Mouse (Mus musculus) CH12.LX (cell line): ENCODE results near the gene Glrp1. TPM values are rescaled to one million over a fixed set of nuclear protein-coding genes. Genes with fewer than 3 reads are reported as not detected.
A peak's percentile ranks its signal among the peaks of the same experiment; 100 is the strongest.

Experiments
- DNase-seq: peaks from one replicate; pipeline ENCODE4 v3.0.0-alpha.2; 2013; ENCODE audit errors: extremely low read depth
- H3K27ac ChIP-seq: 2 replicates; pipeline ENCODE4 v1.5.1; 2012; ENCODE audit warnings: low read depth, mild to moderate bottlenecking, control low read depth, moderate library complexity; ENCODE audit not compliant: insufficient read depth
- H3K27me3 ChIP-seq: replicated peaks from 2 replicates; pipeline ENCODE3; 2012; ENCODE audit warnings: inconsistent platforms
- H3K36me3 ChIP-seq, 2 experiments: replicated peaks in 1 of 2; 2 replicates each; pipeline versions ENCODE3 to v1.6.1; 2012; ENCODE audit warnings: inconsistent platforms in 1 of 2, low read length in 1 of 2, mild to moderate bottlenecking in 1 of 2, mixed read lengths in 1 of 2, moderate library complexity in 1 of 2; ENCODE audit not compliant: control insufficient read depth in 1 of 2, insufficient read depth in 1 of 2
- H3K4me1 ChIP-seq, 2 experiments: 2 replicates each; pipeline ENCODE4 v1.6.1; 2012; ENCODE audit warnings: inconsistent platforms in 1 of 2, moderate library complexity in 1 of 2; ENCODE audit not compliant: insufficient read depth in 2 of 2, control insufficient read depth in 1 of 2
- H3K4me2 ChIP-seq: 2 replicates; pipeline ENCODE4 v1.6.1; 2012; ENCODE audit warnings: low read depth, mild to moderate bottlenecking, control low read depth; ENCODE audit not compliant: poor library complexity, insufficient read depth, severe bottlenecking
- H3K4me3 ChIP-seq, 3 experiments: fragments of 150-350 bp in 1 of 3; sonication (generic) in 1 of 3; replicated peaks in 1 of 3; 2 replicates each; pipeline versions ENCODE3 to v1.5.1; 2011 to 2012; ENCODE audit warnings: low read depth in 2 of 3, low read length in 2 of 3, mild to moderate bottlenecking in 2 of 3, moderate library complexity in 2 of 3, control low read depth in 1 of 3, improper control_type of control experiment in 1 of 3, inconsistent platforms in 1 of 3, mixed read lengths in 1 of 3; ENCODE audit not compliant: poor library complexity in 1 of 3
- H3K79me2 ChIP-seq: replicated peaks from 2 replicates; pipeline ENCODE4 v1.6.1; 2012; ENCODE audit warnings: mild to moderate bottlenecking, moderate library complexity; ENCODE audit not compliant: control insufficient read depth, poor library complexity, insufficient read depth, severe bottlenecking; ENCODE audit errors: extremely low read depth
- H3K9ac ChIP-seq: 2 replicates; pipeline ENCODE4 v1.6.1; 2012; ENCODE audit warnings: low read depth, mild to moderate bottlenecking, control low read depth, moderate library complexity; ENCODE audit not compliant: insufficient read depth
- H3K9me3 ChIP-seq: replicated peaks from 2 replicates; pipeline ENCODE3; 2012; ENCODE audit warnings: low read length, inconsistent platforms, mixed read lengths
- BHLHE40 ChIP-seq: IDR thresholded peaks from 2 replicates; pipeline ENCODE4 v1.6.1; 2011; ENCODE audit warnings: mild to moderate bottlenecking, low read depth, low read length, improper control_type of control experiment
- CTCF ChIP-seq, 2 experiments: IDR thresholded peaks in 1 of 2; conservative IDR thresholded peaks in 1 of 2; 2 replicates each; pipeline ENCODE4 v1.5.1; 2011 to 2012; ENCODE audit warnings: low read depth in 2 of 2, low read length in 2 of 2, improper control_type of control experiment in 1 of 2, inconsistent platforms in 1 of 2, mild to moderate bottlenecking in 1 of 2, moderate library complexity in 1 of 2
- E2F4 ChIP-seq: IDR thresholded peaks from 2 replicates; pipeline ENCODE4 v1.6.1; 2011; ENCODE audit warnings: low read depth, low read length, improper control_type of control experiment; ENCODE audit not compliant: insufficient replicate concordance
- ELF1 ChIP-seq: IDR thresholded peaks from 2 replicates; pipeline ENCODE4 v1.6.1; 2014; ENCODE audit warnings: low read depth, mild to moderate bottlenecking, inconsistent platforms, low read length, improper control_type of control experiment
- IRF4 ChIP-seq: IDR thresholded peaks from 2 replicates; pipeline ENCODE4 v1.6.1; 2014; ENCODE audit warnings: low read depth, mild to moderate bottlenecking, inconsistent platforms, low read length, improper control_type of control experiment
- JUN ChIP-seq: IDR thresholded peaks from 2 replicates; pipeline ENCODE4 v1.6.1; 2011; ENCODE audit warnings: low read depth, mild to moderate bottlenecking, low read length, improper control_type of control experiment, moderate library complexity; ENCODE audit not compliant: insufficient read depth
- KAT2A ChIP-seq: IDR thresholded peaks from 2 replicates; pipeline ENCODE4 v1.6.1; 2012; ENCODE audit warnings: low read length, improper control_type of control experiment, inconsistent platforms; ENCODE audit not compliant: insufficient replicate concordance
- PAX5 ChIP-seq: IDR thresholded peaks from 2 replicates; pipeline ENCODE4 v1.6.1; 2012; ENCODE audit warnings: low read length, inconsistent platforms, mixed read lengths
- POLR2AphosphoS2 ChIP-seq: IDR thresholded peaks from 2 replicates; pipeline ENCODE4 v1.6.1; 2011; ENCODE audit warnings: low read depth, low read length, improper control_type of control experiment
- RAD21 ChIP-seq: IDR thresholded peaks from 2 replicates; pipeline ENCODE4 v1.6.1; 2011; ENCODE audit warnings: low read depth, mild to moderate bottlenecking, low read length, improper control_type of control experiment, moderate library complexity
- SIN3A ChIP-seq: IDR thresholded peaks from 2 replicates; pipeline ENCODE4 v1.6.1; 2012; ENCODE audit warnings: low read length, improper control_type of control experiment, inconsistent platforms
- UBTF ChIP-seq: IDR thresholded peaks from 2 replicates; pipeline ENCODE4 v1.6.1; 2012; ENCODE audit warnings: low read depth, mild to moderate bottlenecking, inconsistent platforms, low read length, improper control_type of control experiment, moderate library complexity
- USF2 ChIP-seq: conservative IDR thresholded peaks from 2 replicates; pipeline ENCODE4 v1.6.1; 2011; ENCODE audit warnings: low read depth, low read length, improper control_type of control experiment
- ZC3H11A ChIP-seq: IDR thresholded peaks from 2 replicates; pipeline ENCODE4 v1.6.1; 2012; ENCODE audit warnings: low read depth, mild to moderate bottlenecking, inconsistent platforms, low read length, improper control_type of control experiment
- ZKSCAN1 ChIP-seq: IDR thresholded peaks from 2 replicates; pipeline ENCODE4 v1.6.1; 2012; ENCODE audit warnings: low read depth, inconsistent platforms, low read length, improper control_type of control experiment, borderline replicate concordance
- ZNF384 ChIP-seq: IDR thresholded peaks from 2 replicates; pipeline ENCODE4 v1.6.1; 2012; ENCODE audit warnings: low read depth, low read length, improper control_type of control experiment, inconsistent platforms
- dilution Hi-C: fragments of 300-500 bp; cut with MboI; formaldehyde crosslinking; loops from 2 replicates; pipeline ENCODE4 v1.14.3; 2020; ENCODE audit warnings: low sequenced_read_pairs; ENCODE audit not compliant: extremely low pct_unique_long_range_greater_than_20kb, extremely low pct_ligation_motif_present
- in situ Hi-C: fragments of 300-500 bp; cut with MboI; formaldehyde crosslinking; loops from 3 replicates; pipeline ENCODE4 v1.14.3; 2019; ENCODE audit warnings: low sequenced_read_pairs, low pct_ligation_motif_present, low pct_unique_long_range_greater_than_20kb, mixed read lengths
- polyA plus RNA-seq: library from polyadenylated mRNA; unstranded; fragments of >175 nt; gene quantifications from 2 replicates; pipeline ENCODE4 v1.2.1, GENCODE M21; 2012; ENCODE audit warnings: low read depth; ENCODE audit not compliant: insufficient read length
- total RNA-seq, 2 experiments: library from RNA; depleted of rRNA; stranded (reverse); fragments of 300-350 nt in 1 of 2; fragments of >200 nt in 1 of 2; gene quantifications; 2 replicates each; pipeline ENCODE4 v1.2.3; 2012 to 2014

The Glrp1 gene
- total and polyA plus RNA-seq, 3 experiments = 6.3 to 11.7 (median 9.3) TPM

DNA sequence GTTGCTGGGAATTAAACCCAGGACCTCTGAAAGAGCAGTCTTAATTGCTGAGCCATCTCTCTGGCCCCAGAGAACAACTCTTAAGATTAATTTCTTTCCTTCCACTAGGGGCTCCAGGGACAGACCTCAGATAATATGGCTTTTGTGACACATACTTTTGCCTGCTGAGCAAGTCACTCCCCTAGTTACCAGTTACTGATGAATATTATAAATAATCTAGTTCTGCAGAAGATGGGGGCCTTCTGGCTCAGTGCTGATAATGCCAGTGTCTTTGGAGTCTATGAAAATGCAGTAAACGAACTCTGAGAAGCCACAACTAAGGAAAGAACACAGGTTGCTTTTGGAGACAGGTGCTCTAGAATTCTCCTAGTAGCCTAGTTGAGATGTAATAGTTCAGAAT lies 26.4 kb upstream of the Glrp1 start:
- no peaks in the 10 kb centered on the region for H3K36me3 ChIP-seq
- H3K4me2 ChIP-seq = no peak overlapping the region
- no peak for DNase-seq
- no peaks in the 10 kb centered on the region for H3K27me3 ChIP-seq
- in situ Hi-C loops = no loop called here
- no peaks in the 10 kb centered on the region for H3K4me1 ChIP-seq
- dilution Hi-C loops = no loop called here
- TF ChIP-seq CTCF (conservative IDR thresholded peaks at IDR 0.05 in 1 of 2, IDR thresholded peaks at IDR 0.05 in 1 of 2; ENCODE audit: low read depth in 2 of 2, low read length in 2 of 2) (0 out of 4 replicates have a peak, but pooled peaks of 1 of the 2 experiments have one; percentile 6), IRF4 (no peak)
- H3K27ac ChIP-seq = no peak overlapping the region
- H3K79me2 ChIP-seq = no peaks in the 10 kb centered on the region
- H3K9ac ChIP-seq = no peak overlapping the region
- peaks cover 38% of the 10 kb centered on the region for H3K9me3 ChIP-seq
- no peak overlapping the region for H3K4me3 ChIP-seq

DNA sequence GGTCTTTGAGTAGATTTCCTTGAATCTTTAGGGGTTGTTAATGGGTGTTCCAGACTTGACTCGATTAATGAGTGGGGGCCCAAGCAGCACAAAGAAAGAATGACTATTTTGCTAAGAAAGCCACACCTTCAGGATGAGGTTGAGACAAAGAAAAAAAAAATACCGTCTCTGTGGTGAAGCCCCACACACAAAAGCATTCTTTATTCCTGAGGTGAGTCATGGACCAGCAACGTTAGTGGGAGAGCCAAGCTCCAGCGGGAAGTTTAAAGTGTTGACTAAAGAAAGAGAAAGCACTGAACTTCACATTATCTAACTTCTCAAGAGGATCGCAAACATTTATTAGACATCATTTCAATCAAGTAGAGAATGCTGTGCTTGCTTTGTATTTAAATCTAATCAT lies 24.2 kb upstream of the Glrp1 start:
- Histone ChIP-seq H3K9me3 (peaks cover 29% of the 10 kb centered on the region), H3K4me3 (no peak overlapping the region), H3K79me2 (no peaks in the 10 kb centered on the region), H3K4me1 (no peaks in the 10 kb centered on the region), H3K27ac (no peak overlapping the region), H3K27me3 (no peaks in the 10 kb centered on the region), H3K9ac (no peak overlapping the region), H3K4me2 (no peak overlapping the region), H3K36me3 (no peaks in the 10 kb centered on the region)
- dilution Hi-C loops (no loop called here), in situ Hi-C loops (no loop called here)
- no peak for DNase-seq
- no peak for TF ChIP-seq BHLHE40
- no peak for TF ChIP-seq SIN3A
- TF ChIP-seq RAD21 = no peak
- TF ChIP-seq ZKSCAN1 = no peak

DNA sequence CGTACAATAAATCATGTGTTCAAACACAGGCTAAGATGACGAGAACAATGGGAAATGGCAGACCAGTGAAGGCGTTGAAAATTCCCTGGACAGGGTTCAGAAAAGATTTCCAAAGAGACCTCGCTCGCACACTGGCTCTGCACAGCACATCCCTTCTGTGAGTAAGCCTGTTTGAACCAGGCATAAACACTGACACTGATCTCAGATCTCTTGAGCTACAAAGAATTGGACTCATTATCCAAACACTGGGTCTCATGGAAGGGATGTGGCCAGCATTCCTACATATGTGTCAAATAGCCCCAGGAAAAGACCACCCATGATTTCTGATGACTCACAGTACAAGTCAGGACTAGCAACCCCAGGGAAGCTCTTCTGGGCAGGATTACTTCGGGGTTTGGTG lies 16.3 kb upstream of the Glrp1 start:
- dilution Hi-C loops = no loop called here
- H3K4me2 ChIP-seq = no peak overlapping the region
- no peaks in the 10 kb centered on the region for H3K4me1 ChIP-seq
- no peak overlapping the region for H3K9ac ChIP-seq
- no peaks in the 10 kb centered on the region for H3K79me2 ChIP-seq
- H3K36me3 ChIP-seq = no peaks in the 10 kb centered on the region
- DNase-seq = no peak
- no peak overlapping the region for H3K4me3 ChIP-seq
- TF ChIP-seq UBTF = no peak
- TF ChIP-seq KAT2A = no peak
- no peak for TF ChIP-seq JUN
- no peak for TF ChIP-seq E2F4
- no peak for TF ChIP-seq USF2
- TF ChIP-seq ZC3H11A = no peak
- TF ChIP-seq PAX5 = no peak
- no peak for TF ChIP-seq POLR2AphosphoS2
- TF ChIP-seq ZNF384 = no peak
- no peak for TF ChIP-seq ELF1
- H3K27ac ChIP-seq = no peak overlapping the region
- in situ Hi-C loops = no loop called here
- H3K27me3 ChIP-seq = no peaks in the 10 kb centered on the region
- peaks cover 26% of the 10 kb centered on the region for H3K9me3 ChIP-seq
